Mouse (Mus musculus) adrenal gland, adult 18-20 months (tissue): ENCODE measurements around the gene Cd70. TPM values are rescaled to one million over a fixed set of nuclear protein-coding genes. Genes with fewer than 3 reads are reported as not detected.
"Not testable (repeated sequence)": the region's sequence is repeated elsewhere in the genome, so short reads cannot be mapped to it uniquely, and the experiment has no call there.

ENCODE experiments used
- DNase-seq, 2 experiments: peaks; one replicate each; pipeline ENCODE4 v3.0.0; 2021 to 2022; ENCODE audit warnings: low spot score in 2 of 2
- total RNA-seq, 2 experiments: library from RNA; stranded (reverse); gene quantifications; 1 replicate in 1 of 2; 2 replicates in 1 of 2; pipeline ENCODE4 v1.2.3; 2021

Gene Cd70
- total RNA-seq, 2 experiments from 2014 or later = not detected

DNA sequence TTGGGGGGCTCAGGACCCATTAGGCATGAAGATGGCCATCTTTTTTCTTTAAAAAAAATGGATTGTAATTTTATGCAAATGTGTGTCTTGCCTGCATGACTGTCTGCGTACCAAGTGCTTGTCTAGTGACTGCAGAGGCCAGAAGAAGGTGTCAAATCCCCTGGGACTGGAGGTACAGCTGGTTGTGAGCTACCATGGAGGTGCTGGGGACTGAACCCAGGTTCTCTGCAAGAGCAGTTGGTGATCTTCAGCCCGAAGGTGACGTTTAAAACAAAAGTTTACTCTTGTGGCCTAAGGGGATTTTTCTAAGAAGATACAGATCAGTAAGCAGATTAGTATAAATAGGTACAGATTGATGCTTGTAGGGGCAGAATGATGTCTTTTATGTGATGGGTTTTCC is 13.9 kb downstream of the Cd70 start:
- no peak for DNase-seq

DNA sequence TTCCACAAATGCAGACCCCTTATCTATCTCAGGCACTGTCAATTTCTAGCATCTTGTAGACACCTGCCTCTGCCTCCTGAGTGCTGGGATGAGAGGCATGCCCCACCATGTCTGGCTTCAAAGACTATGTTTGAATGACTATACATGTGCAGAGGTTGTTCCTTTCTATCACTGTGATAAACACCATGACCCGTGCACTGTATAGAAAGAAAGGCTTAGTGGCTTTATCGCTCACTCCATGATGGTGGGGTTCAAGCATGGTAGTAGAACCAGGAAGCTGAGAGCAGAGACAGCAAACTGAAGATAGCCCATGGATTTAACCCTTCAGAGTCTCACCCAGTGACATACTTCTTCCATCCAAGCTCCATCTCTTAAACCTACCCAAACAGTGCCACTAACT is 14.9 kb downstream of the Cd70 start:
- no peak for DNase-seq

GRCm38 (mm10) chr17:57134021-57134420 is 15.6 kb downstream of the Cd70 start:
- DNase-seq = not testable (repeated sequence)

- no peak for DNase-seq
Measured at GRCm38 (mm10) chr17:57131793-57132192, 17.8 kb downstream of the Cd70 start.

DNA sequence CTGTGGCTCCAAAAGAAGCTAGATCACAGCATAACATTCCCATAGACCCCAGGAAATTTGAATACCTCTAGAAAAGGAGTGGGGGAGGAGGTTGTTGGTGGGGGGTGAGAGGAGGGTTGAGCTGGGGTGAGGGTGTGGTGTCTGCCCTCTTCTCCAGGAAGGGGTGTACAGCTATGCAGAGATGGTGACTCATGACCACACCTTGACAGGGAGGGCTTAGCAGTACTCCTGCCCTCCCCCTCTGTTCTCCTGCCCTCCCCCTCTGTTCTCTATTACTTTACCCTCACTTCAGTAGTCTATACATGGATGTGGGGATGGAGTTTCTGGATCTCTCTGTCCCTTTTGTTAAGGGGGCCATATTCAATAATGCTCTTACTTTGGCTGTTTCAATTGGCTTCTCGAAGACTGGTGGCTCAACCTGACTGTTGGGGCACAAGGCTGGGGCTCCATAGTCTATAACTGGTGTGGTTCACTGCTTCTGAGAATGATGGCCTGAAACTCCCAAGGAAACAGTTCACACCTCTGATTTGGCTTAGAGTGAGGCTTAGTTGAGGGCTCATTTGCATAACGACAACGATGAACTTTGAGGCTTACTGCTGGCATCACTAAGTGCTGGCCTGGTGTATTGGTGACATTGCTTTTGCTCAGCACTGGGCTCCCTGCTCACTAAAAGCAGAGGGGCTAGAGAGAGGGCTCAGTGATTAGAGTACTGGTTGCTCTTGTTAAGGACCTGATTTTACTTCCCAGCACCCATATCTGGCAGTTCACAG is 23.5 kb downstream of the Cd70 start:
- no peak for DNase-seq

GRCm38 (mm10) chr17:57124792-57125191 is 24.8 kb downstream of the Cd70 start:
- no peak for DNase-seq

GRCm38 (mm10) chr17:57123192-57124118 is 26.1 kb downstream of the Cd70 start:
- DNase-seq = no peak

DNA sequence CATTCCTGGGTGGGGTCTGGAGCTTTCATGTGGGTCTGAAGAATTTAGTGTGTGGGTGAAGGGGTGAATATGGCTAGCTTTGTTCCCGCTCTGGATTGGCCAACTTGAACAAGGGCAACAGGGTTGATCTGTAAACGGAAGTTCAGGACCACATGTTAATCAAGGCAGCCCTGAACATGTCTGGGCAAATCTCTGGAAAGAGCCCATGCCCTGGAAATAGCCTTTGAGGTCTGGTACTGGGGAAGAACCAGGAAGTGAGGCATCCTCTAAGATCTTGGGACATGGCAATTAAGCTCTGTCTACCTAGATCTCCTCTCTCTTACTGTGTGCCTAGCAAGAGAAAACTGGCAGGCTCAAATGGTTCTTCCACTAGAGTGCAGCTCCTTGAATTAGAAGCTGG is 27.7 kb downstream of the Cd70 start:
- DNase-seq = no peak

DNA sequence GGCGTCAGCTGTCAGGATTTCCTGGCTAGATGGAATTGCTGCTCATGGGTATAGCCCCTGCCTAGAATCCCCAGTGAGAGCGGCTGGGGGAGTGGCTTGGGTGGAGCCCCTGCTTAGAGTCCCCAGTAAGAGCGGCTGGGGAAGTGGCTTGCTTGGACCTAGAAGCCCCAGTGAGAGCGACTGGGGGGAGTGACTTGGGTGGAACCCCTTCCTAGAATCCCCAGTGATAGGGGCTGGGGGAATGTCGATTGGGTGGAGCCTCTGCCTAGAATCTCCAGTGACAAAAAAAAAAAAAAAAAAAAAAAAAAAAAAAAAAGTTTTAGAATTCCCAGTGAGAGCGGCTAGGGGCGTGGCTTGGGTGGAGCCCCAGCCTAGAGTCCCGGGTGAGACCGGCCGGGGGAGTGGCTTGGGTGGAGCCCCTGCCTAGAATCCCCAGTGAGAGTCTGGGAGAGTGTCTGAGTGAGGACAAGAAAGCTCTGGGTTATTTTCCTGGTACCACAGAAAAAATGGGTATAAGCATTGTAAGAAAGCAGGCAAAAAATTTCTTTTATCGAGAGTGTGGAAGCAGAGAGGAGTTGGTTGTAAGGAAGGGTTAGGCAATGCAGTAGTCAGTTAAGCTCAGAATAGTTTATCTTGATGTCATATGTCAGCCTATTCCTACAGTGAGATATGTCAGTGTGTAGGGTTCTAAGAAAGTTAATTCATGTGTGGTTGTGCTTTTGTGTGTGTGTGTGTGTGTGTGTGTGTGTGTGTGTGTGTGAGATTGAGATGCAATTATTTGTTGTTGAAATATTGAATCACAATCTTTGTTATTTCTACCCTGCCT is 30.8 kb downstream of the Cd70 start:
- DNase-seq = no peak

DNA sequence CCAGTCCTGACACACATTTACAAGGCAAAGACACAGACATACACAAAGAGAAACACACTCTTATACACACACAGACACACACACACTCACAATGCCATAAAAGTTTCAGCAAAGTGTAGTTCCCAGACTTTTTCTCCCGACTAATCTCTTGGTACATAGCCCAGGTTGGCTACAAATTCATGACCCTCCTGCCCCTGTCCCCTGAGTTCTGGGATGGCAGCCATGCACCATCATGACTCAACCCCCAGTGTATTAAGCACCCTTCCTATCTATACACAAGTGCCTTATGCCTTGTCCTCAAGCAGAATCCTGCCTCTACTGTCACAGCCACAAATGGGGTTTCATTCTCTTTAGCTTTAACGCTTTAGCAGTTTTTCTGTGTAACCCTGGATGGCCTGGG is 32.8 kb downstream of the Cd70 start:
- no peak for DNase-seq

DNA sequence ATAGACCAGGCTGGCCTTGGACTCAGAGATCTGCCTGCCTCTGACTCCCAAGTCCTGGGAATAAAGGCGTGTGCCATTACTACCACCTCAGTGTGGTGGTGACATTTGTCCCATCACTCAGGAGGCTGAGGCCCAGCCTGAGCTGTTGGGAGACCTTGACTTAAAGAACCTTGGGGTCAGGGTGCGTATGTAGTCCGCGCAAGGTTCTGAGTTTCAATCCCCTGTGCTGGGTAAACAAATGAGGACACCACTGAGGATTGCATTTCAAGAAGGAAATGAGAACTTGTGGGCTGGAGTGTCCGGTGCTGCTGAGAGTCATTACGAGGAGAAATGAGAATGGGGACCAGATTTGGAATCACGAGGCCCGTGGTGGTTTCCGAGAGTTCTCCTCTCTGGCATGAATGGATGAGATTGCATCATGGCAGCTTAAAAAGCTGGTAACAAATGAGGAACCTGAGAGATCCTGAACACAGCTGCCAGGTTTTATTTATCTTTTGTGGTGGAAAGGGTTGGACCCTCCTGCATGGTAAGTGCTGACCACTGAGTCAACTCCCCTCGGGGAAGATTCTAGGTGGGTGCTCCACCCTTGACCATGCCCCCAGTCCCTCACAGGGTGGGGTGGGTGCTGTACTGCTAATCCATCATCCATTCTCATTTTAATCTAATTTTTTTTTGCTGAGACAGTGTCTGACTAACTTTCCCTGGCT is 36.7 kb downstream of the Cd70 start:
- no peak for DNase-seq

DNA sequence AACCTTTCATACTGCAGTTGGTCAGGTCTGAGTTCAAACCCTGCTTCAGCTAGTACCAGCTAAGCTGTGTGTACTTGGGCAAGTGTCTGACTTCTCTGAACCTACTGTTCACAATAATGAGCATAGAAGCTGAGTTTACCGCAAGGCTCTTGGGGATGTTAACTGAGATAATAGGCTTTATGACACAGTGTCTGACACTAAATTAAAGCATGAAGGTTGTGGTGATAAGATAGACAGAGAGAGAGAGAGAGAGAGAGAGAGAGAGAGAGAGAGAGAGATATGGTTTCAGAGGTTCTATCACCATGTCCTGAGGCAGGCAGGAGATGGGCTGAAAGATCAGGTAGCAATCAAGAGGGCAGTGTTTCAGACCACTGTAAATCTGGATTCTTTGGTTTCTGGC is 39.6 kb downstream of the Cd70 start:
- DNase-seq = no peak

DNA sequence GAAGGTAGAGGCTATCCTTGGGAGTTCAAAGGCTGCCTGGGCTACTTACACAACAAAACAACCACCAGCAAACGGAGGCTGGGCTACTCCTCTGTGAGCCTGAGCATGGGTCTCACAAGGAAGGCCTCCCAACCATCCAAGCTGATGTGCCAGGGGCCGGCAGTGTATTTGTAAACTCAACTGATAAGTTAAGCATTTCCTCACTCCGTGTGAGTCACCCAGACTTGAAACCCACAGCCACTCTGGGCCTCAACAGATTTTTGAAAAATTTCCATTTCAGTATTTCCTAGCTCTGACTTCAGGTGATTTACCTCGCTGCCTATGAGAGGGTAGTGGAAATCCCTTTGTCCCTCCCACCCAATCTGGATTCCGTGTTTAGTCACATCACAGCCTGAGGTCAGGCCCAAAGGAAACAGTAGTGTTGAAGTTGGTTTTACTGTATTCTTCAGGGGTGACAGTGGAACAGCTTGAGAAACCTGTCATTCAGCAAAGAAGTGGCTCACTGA is 40.9 kb downstream of the Cd70 start:
- no peak for DNase-seq

DNA sequence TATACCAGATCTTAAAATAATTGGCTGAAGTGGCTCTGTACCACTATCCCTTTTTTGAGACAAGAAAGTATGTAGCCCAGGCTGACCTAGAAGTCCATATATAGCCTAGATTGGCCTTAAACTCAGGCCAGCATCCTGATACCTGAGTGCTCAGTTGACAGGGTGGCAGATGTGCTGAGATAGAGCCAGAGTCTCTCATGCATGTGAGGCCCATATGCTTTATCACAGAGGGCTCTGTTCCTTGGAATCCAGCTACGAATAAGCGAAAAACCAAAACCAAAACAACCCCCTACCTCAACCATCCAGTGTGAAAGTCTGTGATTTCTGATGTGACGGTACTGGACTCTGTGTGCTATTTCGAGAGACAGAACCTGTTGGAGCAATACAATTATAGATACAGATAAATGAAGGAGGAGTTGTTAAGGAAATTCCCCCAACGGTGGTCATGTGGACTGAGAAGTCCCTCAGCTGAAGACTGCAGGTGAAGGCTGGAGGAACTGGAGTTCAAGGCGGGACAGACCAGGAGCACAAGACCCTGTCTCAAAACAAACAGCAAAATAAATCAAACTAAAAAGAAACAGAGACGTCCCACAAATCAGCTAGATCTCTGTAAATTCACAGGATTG is 41.4 kb downstream of the Cd70 start:
- DNase-seq = no peak

- DNase-seq = no peak
Measured at GRCm38 (mm10) chr17:57107064-57107463, 42.5 kb downstream of the Cd70 start.

- no peak for DNase-seq
Measured at GRCm38 (mm10) chr17:57106035-57106368, 43.6 kb downstream of the Cd70 start.

DNA sequence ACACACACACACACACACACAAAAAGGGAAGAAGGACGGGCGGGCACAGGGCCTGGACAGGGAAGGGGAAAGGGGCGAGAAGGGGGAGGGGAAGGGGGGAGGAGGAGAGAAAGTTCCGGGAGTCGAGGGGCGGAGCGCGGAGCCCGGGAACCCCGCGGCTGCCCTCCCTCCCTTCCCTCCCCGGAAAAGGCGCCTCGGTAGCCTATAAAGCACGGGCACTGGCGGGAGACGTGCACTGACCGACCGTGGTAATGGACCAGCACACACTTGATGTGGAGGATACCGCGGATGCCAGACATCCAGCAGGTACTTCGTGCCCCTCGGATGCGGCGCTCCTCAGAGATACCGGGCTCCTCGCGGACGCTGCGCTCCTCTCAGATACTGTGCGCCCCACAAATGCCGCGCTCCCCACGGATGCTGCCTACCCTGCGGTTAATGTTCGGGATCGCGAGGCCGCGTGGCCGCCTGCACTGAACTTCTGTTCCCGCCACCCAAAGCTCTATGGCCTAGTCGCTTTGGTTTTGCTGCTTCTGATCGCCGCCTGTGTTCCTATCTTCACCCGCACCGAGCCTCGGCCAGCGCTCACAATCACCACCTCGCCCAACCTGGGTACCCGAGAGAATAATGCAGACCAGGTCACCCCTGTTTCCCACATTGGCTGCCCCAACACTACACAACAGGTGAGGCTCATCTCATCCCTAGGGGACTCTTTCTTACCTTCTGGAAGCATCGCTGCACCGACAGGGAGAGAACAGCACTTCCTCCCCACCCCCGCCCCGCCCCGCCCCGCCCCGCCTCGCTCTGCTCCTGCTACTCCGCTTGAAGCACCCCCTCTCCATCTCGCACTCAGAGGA is 44.2 kb downstream of the Cd70 start, which contains the start of gene Tnfsf9:
Gene Tnfsf9, plus strand, starts transcription at position 145 of the 854 bp plus-strand sequence.
- DNase-seq = peak in 1 of 2 experiments; percentile 20

DNA sequence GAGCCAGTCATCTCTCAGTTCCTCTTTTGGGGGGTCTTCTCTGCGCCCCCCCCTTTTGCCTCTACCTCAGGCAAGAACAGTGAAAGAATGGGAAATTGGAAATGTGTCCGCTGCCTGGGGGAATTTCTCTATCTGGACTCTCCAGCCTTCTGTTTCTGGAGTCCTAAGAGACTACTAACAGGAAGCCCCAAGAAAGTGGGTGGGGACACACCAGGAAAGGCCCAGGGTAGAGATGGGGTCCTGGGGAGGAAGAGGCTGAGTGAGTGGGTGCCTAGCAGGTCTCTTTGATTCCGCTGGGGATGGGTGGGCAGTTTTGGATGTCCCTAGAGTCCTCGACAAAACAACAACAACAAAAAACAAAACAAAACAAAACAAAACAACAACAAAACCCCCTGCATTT is 45.1 kb downstream of the Cd70 start:
- no peak for DNase-seq

GRCm38 (mm10) chr17:57102276-57102675 is 47.3 kb downstream of the Cd70 start:
- DNase-seq = no peak
